Mouse (Mus musculus): ENCODE measurements at regions not wholly inside any gene's neighbourhood (a gene's known extent, or its start where the extent isn't known, plus 50 kb on each side); places are given as distances from the start of the nearest gene placed in this dataset.
"Not testable (repeated sequence)": the region's sequence is repeated elsewhere in the genome, so short reads cannot be mapped to it uniquely, and the experiment has no call there.

DNA sequence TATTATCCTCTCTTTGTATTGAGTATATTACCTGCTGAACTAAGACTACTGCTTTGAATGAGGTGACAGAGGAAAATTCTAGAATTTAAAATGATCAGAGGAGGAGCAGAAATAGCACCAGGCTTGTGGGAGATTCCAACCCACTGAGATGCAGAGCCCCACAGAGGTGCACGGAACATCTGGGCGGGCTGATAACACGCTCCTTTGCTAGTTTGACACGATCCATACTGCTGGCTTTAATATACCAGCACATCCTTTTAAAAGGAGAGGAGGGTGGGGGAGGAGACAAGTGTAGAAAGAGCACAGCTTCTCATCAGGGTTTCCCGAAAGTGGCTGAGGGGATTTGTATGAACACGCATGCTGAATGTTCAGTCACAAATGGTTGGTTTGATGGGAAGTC lies 451.0 kb downstream of the Cbln4 start:
- CTCF ChIA-PET: no interaction called here

DNA sequence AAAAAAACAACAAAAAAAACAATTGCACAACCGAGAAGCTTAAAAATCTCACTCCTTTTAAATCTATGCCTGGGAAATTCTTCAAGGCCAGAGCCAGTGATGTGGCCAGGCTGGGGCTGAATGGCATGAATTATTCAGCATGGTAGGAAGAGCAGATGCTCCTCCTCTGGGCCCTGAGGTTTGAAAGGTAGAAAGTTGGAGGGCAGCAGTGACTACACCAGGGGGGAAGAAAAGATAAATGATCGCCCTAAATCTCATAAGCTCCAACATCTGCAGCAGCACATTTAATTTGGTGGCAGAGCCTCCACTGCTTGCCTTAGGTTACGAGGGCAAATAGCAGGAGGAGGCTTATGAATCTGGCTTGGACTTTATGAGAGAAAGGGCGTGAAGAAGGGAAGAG lies 455.1 kb downstream of the Cbln4 start:
- CTCF ChIA-PET: no interaction called here

DNA sequence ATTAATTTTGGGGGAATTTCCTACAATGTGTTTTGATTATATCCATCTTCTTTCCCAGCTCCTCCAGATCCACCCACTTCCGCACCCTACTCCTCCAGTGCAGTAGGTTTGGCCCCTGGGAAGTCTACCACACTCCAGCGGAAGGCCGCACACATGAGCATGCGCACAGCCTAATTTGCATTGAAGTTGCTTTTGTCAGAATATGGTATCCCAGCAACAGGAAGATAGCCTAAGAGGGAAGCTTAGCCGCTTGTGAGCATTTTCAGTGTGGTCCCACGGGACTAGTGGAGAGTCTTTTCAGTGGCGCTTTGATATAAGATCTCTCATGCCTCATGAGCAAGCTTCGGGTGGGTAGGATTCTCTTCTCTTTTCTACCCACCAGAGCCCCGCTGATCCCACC lies 455.6 kb downstream of the Cbln4 start:
- CTCF ChIA-PET: no interaction called here

DNA sequence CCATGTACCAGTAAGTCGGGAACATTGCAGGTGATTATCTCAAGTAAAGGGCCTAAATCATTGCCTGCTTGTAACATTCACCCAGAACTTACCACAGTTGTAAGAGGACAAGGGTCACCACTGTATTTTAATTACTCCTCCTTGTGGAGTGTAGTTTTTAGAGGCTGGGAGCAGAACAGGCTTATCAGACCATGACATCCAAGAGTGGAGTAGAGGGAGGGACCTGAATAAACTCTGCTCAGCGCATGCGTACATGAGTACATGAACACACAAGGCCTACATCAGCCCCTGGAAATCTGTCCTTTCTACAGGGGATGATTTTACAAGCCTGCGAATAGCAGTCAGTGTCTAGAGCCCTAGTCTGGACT lies 456.4 kb downstream of the Cbln4 start:
- CTCF ChIA-PET: no interaction called here

DNA sequence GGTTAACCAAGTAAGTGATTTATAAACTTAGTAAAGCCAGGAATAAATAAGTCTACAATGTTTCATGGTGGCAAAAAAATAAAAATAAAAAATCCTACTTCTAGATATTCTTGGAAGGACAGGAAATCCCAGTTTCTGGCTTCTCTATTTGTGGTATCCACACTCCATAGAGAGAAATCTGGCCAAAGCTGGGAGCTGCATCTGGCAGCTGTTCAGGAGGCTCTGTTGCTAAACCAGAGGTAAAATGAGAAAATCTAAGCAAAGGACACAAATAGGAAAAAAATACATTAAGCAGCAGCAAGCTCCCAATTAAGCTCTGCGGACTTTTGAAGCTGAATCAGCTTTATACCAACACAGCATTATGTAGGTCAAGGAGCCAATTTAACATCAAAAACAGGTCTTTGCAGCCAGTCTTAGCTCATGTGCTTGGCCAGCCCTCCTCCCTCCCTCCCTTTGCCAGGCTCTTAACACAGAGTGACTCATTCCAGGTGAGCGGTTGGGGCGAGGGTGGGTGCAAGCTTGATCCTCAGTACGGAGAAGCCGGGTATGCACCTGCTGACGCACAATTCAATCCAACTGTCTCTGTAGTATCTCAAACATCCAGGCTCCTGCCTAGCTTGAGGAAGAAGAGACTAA lies 456.9 kb downstream of the Cbln4 start:
- CTCF ChIA-PET: no interaction called here

DNA sequence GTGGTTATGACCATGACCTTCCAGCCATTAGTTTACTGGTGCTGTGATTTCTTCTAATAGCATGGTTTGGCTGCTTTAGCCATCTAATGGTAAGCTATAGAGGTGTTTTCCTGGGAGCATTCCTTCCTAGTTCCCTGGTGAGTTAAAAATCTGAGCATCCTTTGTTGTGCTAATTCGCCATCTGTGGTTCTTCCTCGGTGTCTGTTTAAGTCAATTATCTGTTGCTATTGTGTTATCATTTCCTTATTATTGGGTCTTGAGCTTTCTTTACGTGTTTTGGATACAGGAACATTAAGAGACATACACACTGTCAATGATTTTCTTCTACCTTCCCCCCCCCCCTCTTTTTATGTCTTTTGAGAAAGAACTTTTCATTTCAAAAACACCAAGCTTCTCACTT lies 468.9 kb downstream of the Cbln4 start:
- CTCF ChIA-PET: interaction anchor here (0.7 kb wide), 1 partner anchor 286 kb away, joined by 5 read pairs; no protein-coding TSS in a partner anchor

DNA sequence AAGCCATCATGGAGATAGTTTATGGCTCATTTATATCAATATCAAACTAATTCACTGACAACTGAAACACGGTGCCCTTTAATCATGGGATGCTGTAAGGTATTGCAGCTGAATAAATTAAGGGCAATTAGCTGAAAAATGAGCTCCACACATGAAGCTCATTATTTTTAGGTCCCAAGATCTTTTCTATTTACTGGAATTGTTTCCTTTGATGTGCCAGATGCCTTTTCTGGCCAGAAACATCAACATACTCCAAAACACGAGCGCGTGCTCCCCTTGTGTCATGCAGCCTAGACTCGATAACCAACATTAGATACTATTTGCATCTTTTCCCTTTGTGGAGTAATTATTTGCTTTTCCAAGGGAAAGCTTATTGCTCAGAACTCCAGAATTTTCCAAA lies 480.6 kb downstream of the Cbln4 start:
- CTCF ChIA-PET: no interaction called here

DNA sequence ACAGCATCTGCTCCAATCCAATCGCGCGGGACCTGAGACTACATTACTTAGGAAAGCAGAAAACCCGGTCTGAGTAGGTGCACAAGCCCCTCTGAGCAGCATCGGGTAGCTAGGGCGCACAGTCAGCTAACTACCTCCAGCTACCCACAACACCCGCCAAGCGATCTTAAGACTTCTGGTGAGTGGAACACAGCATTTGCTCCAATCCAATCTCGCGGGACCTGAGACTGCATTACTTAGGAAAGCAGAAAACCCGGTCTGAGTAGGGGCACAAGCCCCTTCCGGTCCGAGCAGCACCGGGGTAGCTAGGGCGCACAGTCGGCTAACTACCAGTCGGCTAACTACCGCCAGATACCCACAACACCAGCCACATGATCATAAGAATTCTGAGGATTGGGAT lies 500.5 kb downstream of the Cbln4 start:
- CTCF ChIA-PET: not testable (repeated sequence)

DNA sequence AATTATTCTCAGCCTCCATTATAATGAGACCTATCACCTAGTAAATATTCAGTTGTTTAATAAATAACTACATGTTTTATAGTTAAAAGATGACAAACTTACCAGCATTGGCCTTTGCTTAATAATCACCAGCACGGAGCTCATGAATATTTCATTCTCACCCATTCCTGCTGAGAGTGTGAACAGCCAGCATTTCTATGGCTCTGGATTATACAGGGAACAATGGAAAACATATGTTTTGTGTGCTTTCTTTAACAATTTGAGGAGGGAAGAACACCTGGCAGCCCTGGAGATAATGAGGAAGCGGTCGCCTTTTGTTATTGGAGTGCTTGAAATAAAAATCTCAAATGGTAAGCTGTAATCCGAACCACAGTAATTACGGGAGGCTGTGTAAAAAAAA lies 528.4 kb downstream of the Cbln4 start:
- CTCF ChIA-PET: no interaction called here

DNA sequence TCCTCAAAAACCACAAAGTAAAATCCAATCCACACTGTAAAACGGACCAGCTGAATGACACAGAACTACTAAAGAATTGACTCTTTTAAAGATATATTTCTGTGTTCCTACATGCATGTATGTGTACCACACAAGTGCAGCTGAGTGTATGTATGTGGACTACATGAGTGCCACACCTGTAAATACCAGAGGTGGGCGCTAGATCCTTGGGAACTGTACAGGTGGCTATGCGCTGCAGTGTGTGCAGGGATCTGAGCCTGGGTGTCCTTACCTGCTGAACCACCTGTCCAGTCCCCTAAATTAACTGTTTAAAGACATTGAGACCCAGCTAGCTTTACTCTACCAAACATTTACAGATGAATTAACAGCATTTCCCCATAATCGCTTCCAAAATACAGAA lies 546.6 kb downstream of the Cbln4 start:
- CTCF ChIA-PET: no interaction called here

DNA sequence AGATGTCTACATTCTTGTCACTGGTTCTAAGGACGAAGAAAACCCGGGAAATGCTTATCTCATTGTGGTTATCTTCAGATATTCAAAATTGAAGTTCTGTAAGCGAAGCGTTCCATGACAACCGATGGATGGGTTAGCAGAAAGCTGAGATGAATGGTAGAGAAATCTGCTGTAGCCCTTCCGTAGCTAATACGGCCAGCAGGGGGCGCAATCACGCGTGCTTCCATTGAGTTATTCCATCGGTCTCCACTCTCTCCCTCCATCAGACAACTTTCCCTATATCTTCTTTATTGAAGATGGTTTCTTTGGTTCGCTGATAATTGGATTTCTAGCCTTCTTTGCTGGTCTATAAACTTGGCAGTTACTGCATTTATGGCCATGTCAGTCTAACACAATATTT lies 549.5 kb downstream of the Cbln4 start:
- CTCF ChIA-PET: no interaction called here

DNA sequence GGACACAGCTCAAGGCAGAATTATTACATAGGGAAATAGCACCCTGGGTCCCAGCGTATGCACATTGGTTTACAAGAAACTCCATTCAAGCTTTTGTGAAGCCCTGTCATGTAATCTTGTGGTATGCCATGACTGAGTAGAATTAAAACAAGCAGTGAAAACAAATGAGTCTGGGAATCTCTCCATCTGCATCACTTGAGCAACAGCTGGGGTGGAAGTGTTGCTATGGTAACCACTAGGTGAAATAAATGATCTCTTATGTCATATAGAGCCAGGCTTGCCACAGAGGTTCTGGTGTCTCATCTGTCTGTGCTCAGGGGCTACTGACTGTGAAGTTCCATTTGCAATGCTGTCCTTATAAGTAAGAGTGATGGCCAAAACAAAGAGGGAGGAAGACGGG lies 556.0 kb downstream of the Cbln4 start:
- CTCF ChIA-PET: no interaction called here

DNA sequence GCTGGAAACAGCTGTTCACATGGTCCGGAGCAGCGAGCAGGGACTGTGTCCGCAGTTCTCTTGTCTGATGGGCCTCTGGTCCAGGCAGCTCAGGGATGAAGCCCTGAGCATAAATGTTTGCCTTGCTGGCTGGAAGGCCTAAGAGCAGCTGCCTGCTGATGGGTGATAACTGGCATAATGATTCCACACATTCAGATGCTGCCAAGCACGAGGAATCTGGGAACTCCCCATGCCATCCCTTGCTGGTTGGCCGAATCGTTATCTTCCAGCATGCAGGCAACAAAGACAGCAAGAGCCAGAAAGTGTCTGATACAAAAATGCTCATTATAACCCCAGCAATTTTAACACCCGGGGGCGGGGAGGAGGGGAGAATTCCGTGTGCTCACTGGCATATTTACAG lies 590.0 kb downstream of the Cbln4 start:
- CTCF ChIA-PET: no interaction called here

DNA sequence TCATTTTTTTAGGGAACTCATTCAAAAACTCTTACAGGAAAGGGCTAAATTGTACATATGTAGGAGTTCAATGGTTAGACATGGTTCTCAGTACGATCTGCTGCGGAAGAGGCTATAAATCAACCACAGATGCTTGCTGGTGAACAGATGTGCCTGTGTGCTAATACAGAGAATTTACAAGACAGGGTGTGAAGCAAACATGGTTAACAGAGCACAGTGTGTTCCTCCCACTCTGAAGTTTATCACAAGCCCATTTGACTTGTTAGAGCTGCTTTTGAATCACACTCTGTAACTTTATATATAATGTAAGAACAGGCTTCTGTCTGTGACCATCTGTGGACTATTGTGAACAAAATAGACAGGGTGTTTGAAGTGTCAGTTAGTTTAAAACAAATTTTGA lies 637.2 kb downstream of the Cbln4 start:
- CTCF ChIA-PET: no interaction called here

DNA sequence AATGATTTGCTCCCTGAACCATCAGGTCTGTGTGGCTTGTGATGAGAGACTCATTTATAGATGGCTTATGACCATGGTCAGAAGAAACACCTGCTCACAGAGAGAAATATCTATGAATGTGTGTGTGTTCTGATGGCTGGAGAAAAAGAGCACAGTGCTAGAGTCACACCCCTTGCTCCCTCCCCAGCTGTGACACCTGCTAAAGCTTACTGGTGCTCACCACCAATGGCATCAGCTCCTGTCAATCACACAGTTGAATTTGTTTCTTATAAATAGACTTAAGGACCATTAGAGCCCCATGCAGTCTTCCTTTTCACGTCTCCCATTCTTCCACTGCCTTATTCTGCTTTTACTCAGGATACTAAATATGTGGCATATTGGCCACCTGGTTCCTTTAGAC lies 654.3 kb downstream of the Cbln4 start:
- CTCF ChIA-PET: no interaction called here

DNA sequence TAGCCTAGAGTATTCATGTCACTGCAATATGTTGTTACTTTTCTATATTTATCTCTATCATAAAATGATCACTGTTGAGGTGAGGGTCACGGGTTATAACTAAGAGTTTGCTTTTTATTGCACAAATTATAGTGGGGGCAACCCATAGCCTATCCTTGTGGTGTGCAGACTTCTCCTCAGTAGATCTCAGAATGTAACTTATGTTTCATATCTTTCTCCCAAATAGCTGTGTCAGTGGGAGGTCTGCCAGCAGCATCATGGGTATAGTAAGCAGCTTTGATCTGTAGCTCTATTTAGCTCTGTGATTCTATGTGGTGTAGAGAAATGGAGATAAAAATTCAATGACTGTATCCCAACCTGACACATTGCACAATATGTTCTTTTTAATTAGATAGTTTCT lies 641.9 kb downstream of the Dok5 start:
- CTCF ChIA-PET: no interaction called here

DNA sequence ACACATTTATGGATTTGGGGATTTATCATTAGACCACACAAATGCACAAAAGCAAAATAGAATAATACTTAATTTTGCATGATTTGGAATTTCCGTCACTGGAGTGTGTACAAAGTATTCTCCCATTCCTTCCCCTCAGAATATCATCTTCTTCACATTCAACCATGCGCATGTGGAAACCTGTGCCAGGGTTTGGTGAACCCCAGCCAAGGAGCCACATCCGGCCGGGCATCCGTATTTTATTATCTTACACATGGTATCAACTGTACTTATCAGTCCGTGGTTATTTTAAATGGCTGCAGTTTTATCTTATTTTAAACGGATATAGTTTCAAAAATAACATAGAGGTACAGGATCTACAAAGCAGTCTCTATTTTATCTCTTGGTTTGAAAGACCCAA lies 641.4 kb downstream of the Dok5 start:
- CTCF ChIA-PET: no interaction called here

DNA sequence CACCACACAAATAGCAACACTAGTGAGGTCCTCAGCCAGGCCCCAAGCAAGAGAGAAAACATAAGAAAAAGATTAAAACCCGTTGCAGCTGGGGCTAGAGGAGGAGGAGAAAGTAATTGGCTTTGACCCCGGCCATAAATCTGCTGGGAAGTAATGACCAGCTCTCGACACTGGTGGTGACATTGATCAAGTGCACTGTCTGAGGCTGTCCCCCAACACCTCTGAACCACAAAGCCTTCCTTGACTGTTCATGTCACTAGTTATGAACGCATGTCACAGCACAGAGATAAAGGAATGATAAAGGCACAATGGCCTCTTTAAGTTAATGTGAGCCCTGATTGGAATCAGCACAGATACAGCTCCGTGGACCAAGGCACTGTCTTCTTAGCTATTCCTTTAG lies 640.1 kb downstream of the Dok5 start:
- CTCF ChIA-PET: no interaction called here

DNA sequence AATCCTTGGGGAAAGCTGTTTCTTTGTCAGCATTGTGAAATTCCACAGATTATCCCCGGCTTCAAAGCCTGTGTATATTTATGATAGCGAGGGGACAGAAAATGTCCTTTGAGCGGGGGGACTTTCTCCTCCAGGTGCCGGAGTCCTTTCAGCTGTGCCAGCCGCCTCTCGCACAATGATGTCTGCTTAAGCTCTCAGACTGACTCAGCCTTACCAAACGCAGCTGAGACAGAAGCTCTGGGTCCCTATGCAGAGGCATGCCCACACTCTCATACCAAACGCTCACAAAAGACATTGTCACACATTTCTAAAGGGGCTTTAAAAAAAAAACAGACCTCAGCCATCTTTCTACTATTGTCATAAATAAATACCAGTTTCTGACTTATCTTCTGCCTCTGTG lies 633.9 kb downstream of the Dok5 start:
- CTCF ChIA-PET: no interaction called here

DNA sequence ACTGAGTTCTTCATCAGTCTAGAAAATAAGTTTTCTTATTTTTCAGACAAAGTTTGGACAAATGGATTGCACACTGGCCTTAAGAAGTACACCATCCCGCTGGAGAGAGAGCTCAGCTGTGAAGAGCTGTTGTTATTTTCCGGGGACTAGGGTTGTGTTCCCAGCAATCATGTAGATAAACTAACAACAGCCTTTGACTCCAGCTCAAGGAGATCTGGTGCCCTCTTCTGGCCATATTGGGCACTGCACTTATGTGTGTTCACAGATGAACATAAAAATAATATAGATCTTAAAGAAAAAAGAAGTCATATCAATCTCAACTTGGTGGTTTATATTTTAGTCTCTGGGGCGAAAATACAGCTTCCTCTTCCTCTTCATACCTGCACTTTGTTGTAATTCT lies 633.0 kb downstream of the Dok5 start:
- CTCF ChIA-PET: no interaction called here

DNA sequence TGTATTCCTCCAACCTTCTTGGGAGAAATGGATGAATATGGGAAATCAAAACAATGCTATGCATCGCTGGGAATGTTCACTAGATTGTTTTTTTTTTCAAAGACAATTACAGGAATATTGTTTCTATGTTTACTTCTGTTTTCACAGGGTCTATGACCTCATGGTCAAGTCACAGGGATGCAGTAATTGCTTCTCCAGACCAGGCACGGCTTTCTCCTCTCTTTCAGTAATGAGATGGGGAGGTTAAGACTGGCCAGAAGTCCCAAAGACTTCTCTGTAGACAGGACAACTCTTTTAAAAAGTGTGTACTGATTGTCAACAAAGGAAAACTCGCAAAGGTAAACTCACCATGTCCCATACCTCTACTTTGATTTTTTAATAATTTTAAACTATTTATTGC lies 631.8 kb downstream of the Dok5 start:
- CTCF ChIA-PET: no interaction called here

DNA sequence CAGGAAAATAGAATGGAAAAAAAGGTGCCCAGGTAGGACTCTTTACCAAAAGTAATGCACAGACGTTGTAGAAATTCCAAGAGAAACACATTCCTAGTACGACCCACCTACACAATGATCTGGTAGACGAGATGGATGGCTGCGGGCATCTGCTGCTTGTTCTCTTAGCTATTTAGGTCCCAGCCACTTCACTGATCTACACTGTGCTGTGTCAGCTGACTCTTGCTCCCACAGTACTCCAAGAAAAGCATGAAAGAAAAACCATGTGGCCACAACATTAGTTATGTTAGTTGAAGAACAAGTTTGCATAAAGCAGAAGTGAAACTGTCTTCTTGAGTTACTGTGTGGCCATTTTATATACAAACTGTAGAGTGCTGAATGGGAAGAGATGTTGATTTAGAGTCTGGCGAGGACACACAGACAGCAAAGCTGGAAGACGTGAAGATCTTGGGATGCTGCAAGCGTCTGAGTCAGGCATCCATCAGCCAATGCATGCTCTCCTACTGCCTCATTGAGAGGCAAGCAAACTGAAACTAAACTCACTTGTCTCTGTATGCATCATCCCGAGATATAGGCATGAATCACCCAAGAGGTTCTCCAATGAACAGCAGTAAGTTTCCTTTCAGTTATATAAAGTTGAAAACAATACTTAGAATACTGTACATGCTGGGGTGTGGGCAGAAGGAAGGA lies 626.6 kb downstream of the Dok5 start:
- CTCF ChIA-PET: no interaction called here

DNA sequence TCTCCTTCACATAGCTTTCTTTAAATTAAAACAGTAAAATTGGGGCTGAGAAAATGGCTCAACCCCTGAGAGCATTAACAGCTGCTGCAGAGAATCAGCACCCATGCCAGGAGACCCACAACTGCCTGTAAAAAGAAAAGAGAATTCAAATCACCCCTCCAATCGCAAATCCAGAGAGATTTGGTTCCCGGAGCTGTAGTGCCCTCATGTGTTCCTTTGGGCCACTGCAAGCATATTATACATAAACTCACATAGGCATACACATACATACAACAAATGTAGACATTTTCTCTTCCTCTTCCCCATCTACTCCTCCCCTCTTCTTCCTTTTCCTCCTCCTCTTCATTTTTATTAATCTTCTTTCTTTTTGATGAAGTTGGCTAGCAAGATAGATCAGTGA lies 616.5 kb downstream of the Dok5 start:
- CTCF ChIA-PET: no interaction called here
